Comparison of ENCODE assay signal across 17 mouse cellular contexts in genomic region chr4:143042806-143043205, GRCm38 (mm10).
DNase-seq lines count a peak whose midpoint lies in the region; ATAC-seq and TF ChIP-seq lines count a peak whose summit lies in the region.
"Had no signal": no experiment of that assay in that cellular context is flagged by ENCODE, and none has a peak within 500 bp of the region (broad histone marks: within the 10 kb centered on the region; RNA-seq: fewer than 3 reads in every experiment).

No protein-coding gene starts in this region.

- intact Hi-C loops in heart, adult 2 months (cut with DNase I) = no loop called here

- no peak for TF ChIP-seq POLR2A in brain, embryonic 14.5 days (IDR thresholded peaks at IDR 0.05; ENCODE audit: borderline replicate concordance, extremely low read depth, insufficient read depth, insufficient read length, poor library complexity, severe bottlenecking)
- TF ChIP-seq POLR2A in heart, adult 2 months (IDR thresholded peaks at IDR 0.05; ENCODE audit: insufficient read depth, low read depth, low read length) = no peak

- no peak for TF ChIP-seq EP300 in heart, adult 2 months (IDR thresholded peaks at IDR 0.05; ENCODE audit: insufficient read depth, low read depth, low read length)

- H3K4me3 ChIP-seq in forebrain, embryonic 16.5 days (replicated peaks; ENCODE audit: low read length) = no peak overlapping the region
- no peak overlapping the region for H3K4me3 ChIP-seq in forebrain, embryonic 10.5 days
- H3K4me3 ChIP-seq in hindbrain, embryonic 16.5 days (ENCODE audit: low read length) = no peak overlapping the region
- H3K4me3 ChIP-seq in heart, adult 2 months = no peak overlapping the region
- H3K4me3 ChIP-seq: kidney, embryonic 15.5 days; limb, embryonic 10.5 days; liver, embryonic 13.5 days had no signal

- 0 out of 2 replicates have a peak, but pooled peaks have one; percentile 15 for ATAC-seq in forebrain, embryonic 16.5 days
- ATAC-seq in hindbrain, embryonic 16.5 days = peak; percentile 51
- ATAC-seq: inflammation-experienced regulatory T-cells, adult 6 months; lung, postnatal 0 days had no signal

- H3K9me3 ChIP-seq in forebrain, embryonic 16.5 days (ENCODE audit: control insufficient read depth, low read length) = no peaks in the 10 kb centered on the region
- no peaks in the 10 kb centered on the region for H3K9me3 ChIP-seq in forebrain, embryonic 10.5 days
- no peaks in the 10 kb centered on the region for H3K9me3 ChIP-seq in hindbrain, embryonic 16.5 days (ENCODE audit: control insufficient read depth, low read length)
- H3K9me3 ChIP-seq: kidney, embryonic 15.5 days; limb, embryonic 10.5 days; liver, embryonic 13.5 days had no signal

- H3K4me2 ChIP-seq in forebrain, embryonic 16.5 days (ENCODE audit: low read length) = no peak overlapping the region; the same call in 1 of the 2 replicates
- no peak overlapping the region for H3K4me2 ChIP-seq in hindbrain, embryonic 16.5 days (ENCODE audit: low read length)
- H3K4me2 ChIP-seq: kidney, embryonic 15.5 days; liver, embryonic 13.5 days had no signal

- H3K79me2 ChIP-seq in heart, adult 2 months (replicated peaks; ENCODE audit: control insufficient read depth, insufficient read depth, low read length) = no peaks in the 10 kb centered on the region

- H3K4me1 ChIP-seq in forebrain, embryonic 16.5 days (replicated peaks; ENCODE audit: control insufficient read depth, insufficient read depth, low read length) = 0 out of 2 replicates have a peak, but pooled peaks cover 2% of the 10 kb centered on the region
- peaks cover 7% of the 10 kb centered on the region for H3K4me1 ChIP-seq in forebrain, embryonic 10.5 days
- peaks cover 6% of the 10 kb centered on the region for H3K4me1 ChIP-seq in hindbrain, embryonic 16.5 days (ENCODE audit: control insufficient read depth, insufficient read depth, low read depth, low read length)
- no peaks in the 10 kb centered on the region for H3K4me1 ChIP-seq in heart, adult 2 months (ENCODE audit: control insufficient read depth, insufficient read depth, low read length)
- H3K4me1 ChIP-seq: kidney, embryonic 15.5 days; limb, embryonic 10.5 days; liver, embryonic 13.5 days had no signal

- WGBS in forebrain, embryonic 16.5 days = 20% methylated on average over 6 of the region's 6 CpGs
- 45% methylated on average over 6 of the region's 6 CpGs for WGBS in forebrain, embryonic 10.5 days
- 27% methylated on average over 6 of the region's 6 CpGs for WGBS in hindbrain, embryonic 16.5 days
- 62% methylated on average over 6 of the region's 6 CpGs for WGBS in heart, adult 2 months

- no peaks in the 10 kb centered on the region for H3K27me3 ChIP-seq in forebrain, embryonic 16.5 days (replicated peaks; ENCODE audit: control insufficient read depth, insufficient read depth, low read length)
- H3K27me3 ChIP-seq in forebrain, embryonic 10.5 days (ENCODE audit: poor library complexity, severe bottlenecking) = no peaks in the 10 kb centered on the region
- H3K27me3 ChIP-seq in hindbrain, embryonic 16.5 days (replicated peaks; ENCODE audit: control insufficient read depth, insufficient read depth, low read length) = no peaks in the 10 kb centered on the region
- no peaks in the 10 kb centered on the region for H3K27me3 ChIP-seq in heart, adult 2 months (ENCODE audit: control insufficient read depth, insufficient read depth, low read length)
- H3K27me3 ChIP-seq: liver, embryonic 13.5 days had no signal

- H3K27ac ChIP-seq in forebrain, embryonic 16.5 days (ENCODE audit: low read length) = no peak overlapping the region
- no peak overlapping the region for H3K27ac ChIP-seq in forebrain, embryonic 10.5 days
- no peak overlapping the region for H3K27ac ChIP-seq in hindbrain, embryonic 16.5 days (ENCODE audit: low read depth, low read length)
- no peak overlapping the region for H3K27ac ChIP-seq in heart, adult 2 months
- H3K27ac ChIP-seq: kidney, embryonic 15.5 days; limb, embryonic 10.5 days; liver, embryonic 13.5 days had no signal

- no peaks in the 10 kb centered on the region for H3K36me3 ChIP-seq in forebrain, embryonic 16.5 days (ENCODE audit: control insufficient read depth, insufficient read depth)
- H3K36me3 ChIP-seq in forebrain, embryonic 10.5 days (replicated peaks) = no peaks in the 10 kb centered on the region
- H3K36me3 ChIP-seq in hindbrain, embryonic 16.5 days (ENCODE audit: control insufficient read depth, insufficient read depth, low read length) = no peaks in the 10 kb centered on the region
- no peaks in the 10 kb centered on the region for H3K36me3 ChIP-seq in heart, adult 2 months (ENCODE audit: control insufficient read depth, insufficient read depth, low read length)
- H3K36me3 ChIP-seq: kidney, embryonic 15.5 days; limb, embryonic 10.5 days; liver, embryonic 13.5 days had no signal

- no peak for DNase-seq in forebrain, embryonic 10.5 days (ENCODE audit: extremely low spot score, low spot score)
- peak; percentile 75 for DNase-seq in brain, embryonic 14.5 days (ENCODE audit: low read depth)
- peak; percentile 85 to 90 for DNase-seq in cerebellum, postnatal 10 days
- DNase-seq in adrenal gland, adult 18-20 months (ENCODE audit: low spot score in 2 of 2) = no peak
- no peak for DNase-seq in heart, adult 2 months
- DNase-seq in frontal cortex, adult 2 months (ENCODE audit: extremely low spot score in 1 of 2, low spot score in 1 of 2) = no peak
- DNase-seq: adrenal gland, adult 8-10 months; heart, adult 11 months; layer of hippocampus, adult 9-11 months; liver, embryonic 13.5 days; thymus, adult 18-20 months had no signal

- TF ChIP-seq CTCF in brain, embryonic 14.5 days (IDR thresholded peaks at IDR 0.05; ENCODE audit: borderline replicate concordance, extremely low read depth, insufficient read depth, insufficient read length) = no peak
- TF ChIP-seq CTCF in heart, adult 2 months (IDR thresholded peaks at IDR 0.05) = no peak

- no peak overlapping the region for H3K9ac ChIP-seq in forebrain, embryonic 16.5 days (replicated peaks; ENCODE audit: low read depth, low read length)
- H3K9ac ChIP-seq in hindbrain, embryonic 16.5 days (ENCODE audit: low read depth, low read length) = no peak overlapping the region
- no peak overlapping the region for H3K9ac ChIP-seq in heart, adult 2 months (ENCODE audit: low read depth, low read length)
- H3K9ac ChIP-seq: kidney, embryonic 15.5 days; liver, embryonic 13.5 days had no signal

Comparison
In these comparisons a context has a peak if more than half of its experiments do, and no peak if none do; other contexts are left out.
1. DNase-seq: peak in brain, embryonic 14.5 days (single experiment) and cerebellum, postnatal 10 days (2 of 2); none in forebrain, embryonic 10.5 days (single experiment), adrenal gland, adult 18-20 months (0 of 2), heart, adult 2 months (0 of 2) and frontal cortex, adult 2 months (0 of 2).